Mouse (Mus musculus) kidney, postnatal 36 days (tissue): Measurements from ENCODE around the gene Slco3a1.

Experiments used
- DNase-seq, 2 experiments: peaks; one replicate each; pipeline ENCODE4 v3.0.0; 2021 to 2022; ENCODE audit warnings: mixed read lengths in 2 of 2

The Slco3a1 gene

GRCm38 (mm10) chr7:74340419-74340954 is 214.1 kb downstream of the Slco3a1 start:
- no peak for DNase-seq

- DNase-seq: no peak
Measured at GRCm38 (mm10) chr7:74337677-74338420, 216.7 kb downstream of the Slco3a1 start.

- no peak for DNase-seq
Measured at GRCm38 (mm10) chr7:74332323-74332722, 222.3 kb downstream of the Slco3a1 start.

DNA sequence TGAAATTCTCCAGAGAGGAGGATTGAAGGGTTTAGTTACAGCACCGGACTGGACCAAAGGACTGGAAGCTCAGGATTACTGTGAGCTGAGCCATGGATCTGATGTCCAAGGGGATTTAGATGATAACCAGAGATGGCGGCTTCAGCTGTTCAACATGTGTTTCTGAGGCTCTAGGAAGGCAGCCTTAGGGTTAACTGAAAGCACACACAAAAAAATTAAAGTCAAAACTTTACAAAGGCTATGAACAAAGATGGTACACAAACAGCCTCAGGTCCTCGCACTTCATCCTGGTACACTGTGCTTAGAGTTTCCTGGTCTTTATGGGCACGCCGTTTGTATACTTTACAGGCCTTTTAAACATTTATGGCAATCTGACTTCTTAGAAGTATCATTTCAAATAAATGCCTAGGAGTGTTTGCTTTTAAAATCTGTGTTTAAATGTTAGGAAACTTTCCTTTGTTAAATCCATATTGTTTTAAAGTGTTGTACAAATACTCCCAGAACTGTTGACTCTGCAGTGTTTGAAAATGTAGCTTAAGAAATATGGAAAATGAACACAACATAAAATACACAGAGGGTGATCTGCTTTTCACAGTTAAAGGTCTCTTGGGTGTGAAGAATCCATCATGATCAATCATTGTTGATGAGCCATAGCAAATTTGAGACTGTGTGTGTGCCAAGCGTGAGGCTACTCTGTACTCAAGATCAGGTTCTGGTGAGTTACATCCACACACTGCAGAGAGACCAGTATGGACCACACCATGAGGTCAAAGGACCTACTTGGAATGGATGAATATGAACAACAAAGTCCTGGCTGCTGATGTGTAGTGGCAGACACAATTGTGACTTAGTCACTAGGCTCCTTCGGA is 223.5 kb downstream of the Slco3a1 start:
- DNase-seq: no peak

- DNase-seq: no peak
Measured at GRCm38 (mm10) chr7:74330117-74330857, 224.3 kb downstream of the Slco3a1 start.

- no peak for DNase-seq
Measured at GRCm38 (mm10) chr7:74329004-74329403, 225.6 kb downstream of the Slco3a1 start.

DNA sequence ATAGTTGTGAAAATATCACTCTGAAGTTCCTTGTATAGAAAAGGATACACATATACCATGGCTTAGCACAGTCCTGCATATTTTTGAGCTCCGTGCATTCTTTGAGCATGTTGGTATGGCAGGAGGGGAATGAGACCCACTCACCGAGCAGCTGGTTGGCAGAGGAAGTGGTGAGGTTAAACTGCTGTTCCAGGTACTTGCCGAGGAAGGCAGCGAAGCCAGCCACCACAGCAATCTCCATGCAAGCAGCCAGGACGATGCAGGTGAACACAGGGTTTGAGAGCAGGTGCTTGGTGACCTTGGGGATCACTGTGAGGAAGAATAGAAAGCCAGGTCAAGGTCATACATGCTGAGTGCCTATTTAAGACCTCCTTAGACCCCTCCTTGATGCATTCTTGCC is 226.9 kb downstream of the Slco3a1 start:
- DNase-seq: no peak

- DNase-seq: no peak
Measured at GRCm38 (mm10) chr7:74325052-74325451, 229.5 kb downstream of the Slco3a1 start.

DNA sequence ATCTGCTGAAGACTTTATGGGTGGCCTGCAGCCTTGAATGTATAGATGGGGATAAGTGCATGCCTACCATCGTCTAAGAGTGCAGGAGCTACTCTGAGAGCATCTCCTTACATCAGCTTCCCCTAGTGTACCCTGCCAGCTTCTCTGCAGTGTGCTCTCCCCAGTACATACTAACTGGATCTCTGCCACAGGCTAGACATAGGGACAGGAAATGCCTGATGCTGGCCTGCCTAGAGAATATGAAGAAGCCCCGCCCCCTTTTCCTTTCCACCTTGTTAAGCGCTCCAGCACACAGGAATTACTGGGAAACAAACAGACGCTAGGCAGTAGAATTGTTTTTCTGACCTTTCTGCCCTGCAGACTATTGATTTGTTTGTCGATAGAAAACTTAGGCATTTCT is 230.9 kb downstream of the Slco3a1 start:
- DNase-seq: peak; percentile 62 to 76

DNA sequence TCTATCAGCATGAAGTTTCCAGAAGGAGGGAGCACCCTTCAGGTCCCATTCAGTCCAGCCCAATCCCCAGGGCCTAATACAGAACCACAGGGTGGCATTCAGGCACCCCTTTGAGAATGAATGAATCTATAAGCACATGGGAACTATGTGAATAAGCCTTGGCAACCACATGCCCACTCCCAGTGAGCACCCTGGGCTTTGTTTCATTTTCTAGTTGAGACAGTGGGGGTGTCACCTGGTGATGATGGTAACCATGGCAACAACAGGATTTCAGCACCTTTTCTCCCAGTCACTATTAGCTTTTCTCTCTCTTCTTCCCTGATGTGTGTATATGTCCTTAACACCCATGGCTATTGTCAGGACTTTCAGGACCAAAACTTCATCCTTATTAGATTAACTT is 231.4 kb downstream of the Slco3a1 start:
- DNase-seq: no peak

DNA sequence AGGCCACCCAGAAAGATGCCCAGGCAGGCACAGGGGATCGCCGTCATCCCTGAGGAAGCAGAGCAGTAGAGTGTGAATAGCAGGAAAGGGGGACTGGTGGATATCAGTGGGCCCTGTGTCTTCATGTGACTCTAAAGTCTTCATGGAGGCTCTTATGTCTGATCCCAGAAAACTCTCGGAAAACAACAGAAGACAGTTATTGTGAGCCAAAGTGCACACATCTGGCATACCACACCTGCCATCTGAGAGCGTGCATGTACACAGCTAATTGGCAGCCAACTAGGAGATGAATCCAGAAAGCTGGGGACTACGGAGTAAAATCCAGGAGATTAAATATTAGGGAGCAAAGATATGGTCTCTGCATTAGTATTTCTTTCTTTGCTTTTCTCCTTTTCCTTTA is 233.9 kb downstream of the Slco3a1 start:
- DNase-seq: no peak

- DNase-seq: peak; percentile 54 to 62
Measured at GRCm38 (mm10) chr7:74315836-74316435, 238.6 kb downstream of the Slco3a1 start.

GRCm38 (mm10) chr7:74314276-74314675 is 240.3 kb downstream of the Slco3a1 start:
- no peak for DNase-seq

- DNase-seq: no peak
Measured at GRCm38 (mm10) chr7:74313279-74314105, 241.1 kb downstream of the Slco3a1 start.

DNA sequence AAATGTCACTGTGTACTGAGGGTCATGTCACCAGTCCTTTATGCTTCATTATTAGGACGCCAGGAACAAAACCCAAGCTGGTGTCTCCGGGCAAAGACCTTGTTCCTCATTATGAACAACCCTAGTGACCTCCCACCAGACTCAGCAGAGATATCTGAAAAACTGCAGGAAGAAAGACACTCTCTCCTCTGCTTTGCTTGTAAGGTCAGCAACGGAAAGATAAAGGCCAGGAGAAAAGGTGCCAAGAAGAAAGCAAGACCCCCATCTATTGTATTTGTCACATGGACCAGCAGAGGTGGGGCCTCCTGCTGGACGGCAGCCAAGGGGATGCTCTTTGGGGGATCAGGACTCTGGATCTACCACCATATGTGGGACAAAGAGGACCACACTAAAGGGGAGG is 243.0 kb downstream of the Slco3a1 start:
- DNase-seq: no peak

GRCm38 (mm10) chr7:74303611-74304300 is 250.8 kb downstream of the Slco3a1 start:
- no peak for DNase-seq

DNA sequence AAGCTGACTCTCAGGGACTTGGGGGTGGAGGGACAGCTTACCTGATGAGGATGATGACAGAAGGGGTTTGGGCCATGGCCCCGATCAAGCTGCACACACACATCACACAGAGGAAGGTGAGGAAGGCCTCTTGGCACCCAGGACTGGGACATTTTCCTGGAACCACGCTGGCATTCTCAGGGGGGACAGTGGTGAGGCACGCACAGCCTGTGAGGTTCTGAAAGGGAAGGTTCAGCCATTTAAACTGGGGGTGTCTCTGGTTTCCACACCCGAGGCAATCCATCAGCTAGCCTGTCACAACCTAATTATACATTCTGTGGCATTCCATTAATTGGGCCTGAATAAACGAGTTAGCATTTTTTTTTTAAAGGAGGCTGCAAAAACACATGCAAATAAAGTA is 251.5 kb downstream of the Slco3a1 start:
- no peak for DNase-seq

DNA sequence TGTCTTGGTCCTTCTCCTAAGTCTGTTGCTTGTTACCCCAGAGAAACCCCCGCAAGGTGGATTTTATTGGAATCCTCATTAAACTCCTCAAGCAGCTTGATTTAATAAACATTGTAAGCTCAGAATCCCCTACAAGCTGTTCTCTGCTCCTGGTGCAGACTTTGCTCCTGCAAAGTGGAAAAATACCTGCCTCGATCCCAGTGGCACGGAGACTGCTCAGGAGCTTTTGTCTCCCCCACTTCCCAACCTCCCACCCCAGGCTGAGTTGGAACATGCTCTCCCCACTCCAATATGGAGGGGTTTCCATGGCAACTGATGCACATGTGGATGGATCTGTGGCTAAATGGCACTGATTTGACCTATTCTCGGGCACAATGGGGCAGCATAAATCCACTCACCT is 268.0 kb downstream of the Slco3a1 start:
- DNase-seq: no peak

- no peak for DNase-seq
Measured at GRCm38 (mm10) chr7:74280371-74280770, 274.2 kb downstream of the Slco3a1 start.

GRCm38 (mm10) chr7:74279356-74279755 is 275.2 kb downstream of the Slco3a1 start:
- no peak for DNase-seq

DNA sequence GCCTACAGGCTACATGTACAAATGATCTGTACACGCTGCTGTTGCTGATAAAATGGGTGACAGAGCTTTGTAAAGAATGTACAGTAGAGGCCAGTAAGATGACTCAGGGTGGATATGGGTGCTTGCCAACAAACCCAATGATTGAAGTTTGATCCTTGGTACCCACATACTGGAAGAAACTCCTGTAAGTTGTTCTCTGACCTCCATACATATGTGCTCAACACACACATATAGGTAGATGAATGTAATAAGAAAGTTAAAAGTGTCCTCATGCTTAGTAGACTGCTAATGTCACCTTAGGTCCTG is 284.5 kb downstream of the Slco3a1 start:
- no peak for DNase-seq
